Mouse (Mus musculus) midbrain, embryonic 11.5 days (tissue): ENCODE measurements around the gene Ubald1. TPM values are rescaled to one million over a fixed set of nuclear protein-coding genes. Genes with fewer than 3 reads are reported as not detected.

ENCODE experiments used
- ATAC-seq: fragments of 200-750 bp; cut with Nextera tagmentation; 2 replicates; pipeline ENCODE4 v1.8.0; 2017; ENCODE audit warnings: moderate TSS enrichment, moderate library complexity; ENCODE audit not compliant: low FRiP score
- DNase-seq: peaks from one replicate; pipeline ENCODE4 v3.0.0; 2015; ENCODE audit warnings: low spot score; ENCODE audit errors: missing footprints
- H3K27ac ChIP-seq: fragments of 300-500 bp; sonication (generic); 2 replicates; pipeline ENCODE4 v1.5.1; 2014; ENCODE audit warnings: low read depth, low read length
- H3K27me3 ChIP-seq: fragments of 300-500 bp; sonication (generic); 2 replicates; pipeline ENCODE4 v1.6.1; 2014; ENCODE audit warnings: mild to moderate bottlenecking, low read length, moderate library complexity, mixed read lengths; ENCODE audit not compliant: control insufficient read depth, insufficient read depth
- H3K36me3 ChIP-seq: fragments of 300-500 bp; sonication (generic); 2 replicates; pipeline ENCODE4 v1.6.1; 2014; ENCODE audit warnings: mild to moderate bottlenecking, low read length, moderate library complexity, mixed read lengths; ENCODE audit not compliant: control insufficient read depth, insufficient read depth
- H3K4me1 ChIP-seq: fragments of 300-500 bp; sonication (generic); 2 replicates; pipeline ENCODE4 v1.6.1; 2014; ENCODE audit warnings: low read length; ENCODE audit not compliant: control insufficient read depth, insufficient read depth
- H3K4me2 ChIP-seq: fragments of 300-500 bp; sonication (generic); 2 replicates; pipeline ENCODE4 v1.6.1; 2014; ENCODE audit warnings: mild to moderate bottlenecking, moderate library complexity
- H3K4me3 ChIP-seq: fragments of 300-500 bp; sonication (generic); 2 replicates; pipeline ENCODE4 v1.5.1; 2014; ENCODE audit warnings: low read depth, low read length
- H3K9ac ChIP-seq: fragments of 300-500 bp; sonication (generic); 2 replicates; pipeline ENCODE4 v1.6.1; 2014; ENCODE audit warnings: low read length
- H3K9me3 ChIP-seq: fragments of 300-500 bp; sonication (generic); 2 replicates; pipeline ENCODE4 v1.6.1; 2016; ENCODE audit warnings: low read length; ENCODE audit not compliant: control insufficient read depth
- whole genome bisulfite sequencing: fragments of 180-500 bp; shearing (Covaris S2); extraction: QIAGEN DNeasy Blood & Tissue Kit; methylation state at CpG from one replicate; pipeline ENCODE4 v1.1.7; 2014; 5-methylcytosine and 5-hydroxymethylcytosine counted together
- polyA plus RNA-seq: library from polyadenylated mRNA; unstranded; fragments of >200 nt; fragmentation: Nextera tagmentation; extraction: Ambion mirVana; gene quantifications from 2 replicates; pipeline ENCODE4 v1.2.1, GENCODE M21; 2014

Ubald1 gene
- polyA plus RNA-seq, 1 experiment from 2014 or later = 22.1 TPM

DNA sequence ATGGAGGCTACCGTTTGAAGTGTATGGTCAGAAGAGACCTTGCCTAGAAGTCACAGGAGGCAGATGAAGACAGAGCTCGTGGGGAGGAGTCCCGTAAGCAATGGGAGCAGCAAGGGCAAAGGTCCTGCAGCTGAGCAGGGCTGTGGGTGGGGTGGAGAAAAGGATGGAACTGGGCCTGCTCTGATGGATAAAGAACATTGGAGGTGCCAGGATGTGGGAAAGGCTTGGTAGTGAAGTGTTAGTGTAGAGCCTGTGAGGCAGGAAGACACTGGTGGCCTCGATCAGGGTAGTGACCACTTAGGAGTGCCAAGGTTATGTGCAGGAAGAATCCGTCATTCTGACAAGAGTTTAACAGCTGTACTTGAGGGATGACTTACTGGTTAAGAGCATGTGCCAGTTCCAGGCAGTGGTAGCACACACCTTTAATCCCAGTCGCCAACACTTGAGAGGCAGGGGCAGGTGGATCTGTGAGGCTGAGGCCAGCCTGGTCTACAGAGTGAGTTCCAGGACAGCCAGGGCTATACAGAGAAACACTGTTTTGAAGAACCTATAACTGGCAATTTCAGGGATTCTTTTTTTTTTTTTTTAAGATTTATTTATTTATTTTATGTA, 23.5 kb upstream of the Ubald1 start:
- no peak overlapping the region for H3K4me2 ChIP-seq
- H3K4me1 ChIP-seq = no peaks in the 10 kb centered on the region
- no peak overlapping the region for H3K4me3 ChIP-seq
- DNase-seq (peak; percentile 75), ATAC-seq (no peak)
- H3K9ac ChIP-seq = no peak overlapping the region
- no peaks in the 10 kb centered on the region for H3K27me3 ChIP-seq
- no peaks in the 10 kb centered on the region for H3K36me3 ChIP-seq
- WGBS = 83% methylated on average over 6 of the region's 6 CpGs
- H3K27ac ChIP-seq = no peak overlapping the region
- H3K9me3 ChIP-seq = no peaks in the 10 kb centered on the region

DNA sequence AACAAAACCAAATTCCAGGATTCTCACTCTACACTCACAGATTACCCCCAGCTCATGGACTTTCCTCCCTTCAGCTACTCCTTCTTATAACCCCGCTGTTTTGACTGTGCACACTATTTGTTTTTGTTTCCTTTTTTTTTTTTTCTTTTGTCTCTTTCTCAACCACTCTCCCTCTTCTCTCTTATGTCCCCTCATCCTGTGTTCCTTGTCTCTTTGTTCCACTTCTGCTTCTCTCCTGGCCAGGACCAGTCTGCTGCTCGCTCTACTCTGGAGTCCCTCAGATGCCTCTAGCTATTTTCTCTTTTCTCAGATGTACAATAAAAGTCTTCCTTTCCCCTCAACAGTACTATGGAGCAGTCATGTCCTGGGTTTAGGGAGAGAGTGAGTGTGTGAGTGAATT, 22.3 kb upstream of the Ubald1 start:
- Histone ChIP-seq H3K4me3 (no peak overlapping the region), H3K4me2 (no peak overlapping the region), H3K36me3 (no peaks in the 10 kb centered on the region), H3K4me1 (no peaks in the 10 kb centered on the region), H3K9ac (no peak overlapping the region), H3K27me3 (no peaks in the 10 kb centered on the region), H3K9me3 (no peaks in the 10 kb centered on the region), H3K27ac (no peak overlapping the region)
- WGBS = 81% methylated on average over 2 of the region's 2 CpGs
- DNase-seq (no peak), ATAC-seq (no peak)

DNA sequence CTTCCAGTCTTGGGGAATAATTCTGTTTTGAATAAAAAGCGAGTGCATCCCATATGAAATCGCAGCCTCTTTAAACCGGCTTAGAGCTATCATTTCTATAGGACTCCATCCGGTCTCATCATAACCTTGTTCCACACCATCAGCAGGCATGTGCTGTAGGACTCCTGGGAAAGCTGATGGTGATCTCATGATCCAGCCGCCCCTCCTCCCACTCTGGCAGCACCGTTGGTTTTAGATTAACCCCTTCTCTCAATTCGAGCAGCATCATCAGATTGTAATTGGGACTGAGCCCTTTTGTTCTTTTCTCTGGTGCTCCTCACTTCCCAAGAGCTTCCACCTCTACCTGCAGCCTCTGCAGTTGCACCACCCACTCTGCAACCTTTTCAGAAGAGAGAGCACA, 21.1 kb upstream of the Ubald1 start:
- no peak overlapping the region for H3K4me3 ChIP-seq
- H3K4me1 ChIP-seq = no peaks in the 10 kb centered on the region
- 60% methylated on average over 7 of the region's 7 CpGs for WGBS
- H3K9ac ChIP-seq = no peak overlapping the region
- peak; percentile 80 for DNase-seq
- H3K27ac ChIP-seq = no peak overlapping the region
- H3K36me3 ChIP-seq = no peaks in the 10 kb centered on the region
- H3K9me3 ChIP-seq = no peaks in the 10 kb centered on the region
- H3K4me2 ChIP-seq = no peak overlapping the region
- ATAC-seq = no peak
- no peaks in the 10 kb centered on the region for H3K27me3 ChIP-seq

DNA sequence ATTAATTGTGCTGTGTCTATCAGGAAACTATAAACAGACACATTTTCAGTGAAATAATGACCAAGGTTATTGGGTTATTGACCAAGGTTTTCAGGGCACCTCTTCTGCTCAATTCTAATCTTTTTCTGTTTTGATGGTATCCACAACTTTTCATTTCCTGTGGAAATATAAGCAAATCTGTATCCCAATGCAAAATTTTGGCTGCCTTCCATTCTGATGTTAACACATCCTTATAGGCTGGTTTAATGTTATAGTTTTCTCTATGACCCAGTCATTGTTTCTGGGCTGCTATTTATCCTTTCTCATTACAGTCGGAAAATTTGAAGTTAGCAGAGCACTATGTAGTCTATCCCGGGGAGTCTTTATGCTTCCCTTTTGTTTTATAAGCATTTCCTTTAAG, 19.6 kb upstream of the Ubald1 start:
- no peaks in the 10 kb centered on the region for H3K36me3 ChIP-seq
- ATAC-seq = no peak
- WGBS = 92% methylated on average over 2 of the region's 2 CpGs

DNA sequence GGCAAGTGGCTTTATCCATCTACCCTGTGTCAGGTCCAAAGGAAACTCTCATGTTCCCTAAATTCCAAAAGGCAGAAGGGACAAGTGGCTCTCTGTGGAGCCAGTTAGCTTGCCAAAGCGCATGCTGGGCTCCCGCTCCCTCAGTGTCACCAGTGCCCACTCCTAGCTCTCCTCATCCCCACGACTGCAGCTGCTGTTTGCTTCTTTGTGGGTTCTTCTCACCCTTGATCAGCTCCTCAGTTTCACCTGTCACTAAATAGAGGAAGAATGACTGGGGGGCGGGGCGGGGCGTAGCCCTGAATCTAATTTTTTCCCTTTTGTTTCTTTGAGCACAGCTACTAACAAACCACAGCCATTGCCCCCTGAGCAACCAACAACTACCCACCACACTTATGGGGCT, 18.8 kb upstream of the Ubald1 start:
- Histone ChIP-seq H3K27ac (no peak overlapping the region), H3K27me3 (no peaks in the 10 kb centered on the region), H3K4me1 (no peaks in the 10 kb centered on the region), H3K4me3 (no peak overlapping the region), H3K9ac (no peak overlapping the region), H3K9me3 (no peaks in the 10 kb centered on the region), H3K4me2 (no peak overlapping the region), H3K36me3 (no peaks in the 10 kb centered on the region)
- WGBS = 88% methylated on average over 6 of the region's 6 CpGs
- no peak for DNase-seq
- no peak for ATAC-seq

More for the DNA sequence above, 19.6 kb upstream of the Ubald1 start:
- H3K4me3 ChIP-seq = no peak overlapping the region
- no peaks in the 10 kb centered on the region for H3K4me1 ChIP-seq
- H3K9ac ChIP-seq = no peak overlapping the region
- H3K4me2 ChIP-seq = no peak overlapping the region
- DNase-seq = no peak
- no peak overlapping the region for H3K27ac ChIP-seq
- no peaks in the 10 kb centered on the region for H3K27me3 ChIP-seq
- no peaks in the 10 kb centered on the region for H3K9me3 ChIP-seq

DNA sequence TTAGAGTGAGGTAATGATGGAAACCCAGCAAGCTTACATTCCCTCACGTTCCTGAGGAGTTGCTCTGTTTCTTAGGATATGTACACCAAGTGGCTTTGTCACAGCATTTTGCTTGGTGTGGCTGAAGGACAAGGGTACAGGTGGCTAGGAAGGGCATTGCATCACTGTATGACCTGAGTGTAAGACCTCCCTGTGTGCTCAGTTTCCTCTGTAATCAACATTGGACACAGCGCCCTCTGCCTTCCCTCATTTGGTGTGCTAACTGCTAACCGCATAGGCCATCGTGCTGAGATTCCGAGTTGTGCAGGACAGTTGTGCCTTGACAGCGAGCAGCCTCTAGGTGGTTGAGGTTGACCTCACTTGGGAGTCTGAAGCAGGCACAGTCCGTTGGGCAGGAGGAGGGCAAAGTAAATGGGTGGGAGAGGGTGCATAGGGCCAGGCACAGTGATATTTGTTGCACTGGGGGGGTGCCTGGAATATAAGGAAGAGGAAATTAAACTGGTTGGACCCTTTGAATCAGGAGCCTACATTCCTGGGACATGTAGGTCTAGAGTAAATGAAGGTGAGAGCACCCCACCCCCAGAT, 17.1 kb upstream of the Ubald1 start:
- no peak overlapping the region for H3K27ac ChIP-seq

DNA sequence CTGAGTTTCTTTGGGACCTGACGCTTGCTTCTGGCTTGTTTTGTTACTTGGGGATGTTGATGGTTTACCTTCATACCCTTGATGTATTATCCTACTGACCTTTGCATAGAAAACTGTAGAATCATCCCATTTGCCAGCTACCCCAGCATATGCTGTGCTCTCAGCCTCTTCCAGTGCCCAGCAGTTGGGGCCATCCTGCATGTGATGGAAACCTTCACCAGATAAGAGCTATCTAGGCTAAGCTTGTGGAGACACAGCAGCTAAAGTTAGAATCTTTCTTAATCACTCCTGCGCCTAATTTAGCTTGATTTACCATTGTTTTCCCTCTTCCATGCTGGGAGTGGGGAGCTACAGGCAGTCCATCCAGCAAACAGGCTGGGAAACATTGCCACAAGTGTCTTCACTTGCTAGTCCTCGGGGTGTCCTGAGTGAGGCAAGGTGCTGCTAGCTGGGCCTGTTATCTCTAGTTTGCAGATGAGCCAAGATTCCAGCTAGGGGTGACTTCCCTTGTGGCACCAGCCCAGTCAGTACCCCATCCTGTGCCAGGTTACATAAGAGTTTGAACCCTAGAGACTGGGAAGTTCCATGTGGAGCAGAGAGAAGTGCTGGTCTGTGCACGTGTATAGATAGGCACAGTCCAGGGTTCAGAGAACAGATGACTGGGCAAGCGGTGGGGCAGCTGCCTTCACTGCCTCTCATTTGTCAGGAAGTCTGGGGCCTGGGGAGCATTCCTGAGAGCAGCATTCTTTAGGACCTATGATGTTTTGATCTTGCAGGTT, 16.3 kb upstream of the Ubald1 start:
- no peaks in the 10 kb centered on the region for H3K4me1 ChIP-seq
- DNase-seq (peak; percentile 77), ATAC-seq (no peak)
- H3K36me3 ChIP-seq = no peaks in the 10 kb centered on the region
- no peak overlapping the region for H3K9ac ChIP-seq
- no peak overlapping the region for H3K4me2 ChIP-seq
- H3K9me3 ChIP-seq = no peaks in the 10 kb centered on the region
- H3K27me3 ChIP-seq = no peaks in the 10 kb centered on the region
- no peak overlapping the region for H3K4me3 ChIP-seq
- 78% methylated on average over 5 of the region's 5 CpGs for WGBS
- no peak overlapping the region for H3K27ac ChIP-seq

More for the DNA sequence above, 17.1 kb upstream of the Ubald1 start:
- Histone ChIP-seq H3K36me3 (no peaks in the 10 kb centered on the region), H3K4me2 (no peak overlapping the region), H3K9me3 (no peaks in the 10 kb centered on the region), H3K27me3 (no peaks in the 10 kb centered on the region), H3K4me3 (no peak overlapping the region), H3K9ac (no peak overlapping the region), H3K4me1 (no peaks in the 10 kb centered on the region)
- WGBS = 47% methylated on average over 7 of the region's 7 CpGs
- ATAC-seq = no peak
- DNase-seq = peak; percentile 4

DNA sequence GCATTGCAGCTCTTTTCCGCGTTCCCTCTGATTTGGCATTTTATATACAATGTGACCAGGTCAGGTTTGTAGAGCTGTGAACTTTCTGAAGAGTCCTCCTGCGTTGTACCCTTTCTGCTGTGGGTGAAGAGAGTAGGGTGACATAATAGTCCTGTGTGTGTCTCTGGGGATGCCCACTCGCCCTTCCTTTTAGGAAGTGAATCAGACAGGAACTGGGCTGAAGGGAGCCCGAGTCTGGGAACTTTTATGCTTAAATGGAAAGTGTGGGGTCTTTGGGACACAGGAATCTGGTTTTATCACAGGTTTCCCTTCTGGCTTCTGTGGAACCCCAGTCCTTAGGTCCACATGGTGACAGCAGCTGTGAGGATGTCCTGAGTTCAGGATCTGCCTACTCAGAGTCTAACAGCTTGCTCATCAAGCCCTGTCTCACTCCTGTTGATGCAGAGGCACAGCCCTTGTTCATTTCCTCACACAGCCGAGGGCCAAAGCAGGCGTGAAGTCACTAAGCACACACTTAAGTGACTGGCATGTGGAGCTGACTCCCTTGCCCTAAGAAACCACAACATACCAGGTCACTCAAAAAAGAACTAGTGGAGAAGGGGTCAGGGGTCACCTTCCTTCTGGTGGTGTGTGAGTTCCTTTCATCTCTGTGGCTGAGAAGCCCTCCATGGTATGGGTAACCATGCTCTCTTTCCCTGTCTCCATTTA, 14.2 kb upstream of the Ubald1 start:
- Histone ChIP-seq H3K4me1 (no peaks in the 10 kb centered on the region), H3K27me3 (no peaks in the 10 kb centered on the region), H3K36me3 (no peaks in the 10 kb centered on the region), H3K9me3 (no peaks in the 10 kb centered on the region), H3K4me3 (no peak overlapping the region), H3K27ac (no peak overlapping the region), H3K9ac (no peak overlapping the region), H3K4me2 (no peak overlapping the region)
- DNase-seq = peak; percentile 77
- ATAC-seq = no peak
- whole genome bisulfite sequencing = 85% methylated on average over 7 of the region's 7 CpGs

DNA sequence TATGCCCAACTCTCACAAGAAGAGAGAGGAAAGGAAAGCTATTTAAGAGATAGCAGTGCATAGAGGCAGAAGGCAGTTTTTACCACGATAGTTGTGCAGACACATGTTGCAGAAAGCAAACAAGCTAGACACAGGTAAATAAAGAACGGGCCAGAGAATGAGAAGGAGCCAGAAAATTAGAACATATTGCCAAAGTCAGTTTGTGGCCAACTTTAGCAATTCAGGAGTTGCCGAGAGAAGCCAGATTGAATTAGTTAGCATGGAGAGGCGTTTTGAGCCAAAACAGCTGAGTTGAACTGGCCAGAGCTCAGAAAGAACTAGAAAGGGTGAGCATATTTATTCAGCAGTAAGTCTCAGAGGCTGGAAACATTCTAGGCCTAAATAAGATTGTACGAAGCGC, 12.1 kb upstream of the Ubald1 start:
- no peak for ATAC-seq
- H3K27ac ChIP-seq = no peak overlapping the region
- H3K9me3 ChIP-seq = no peaks in the 10 kb centered on the region
- H3K4me3 ChIP-seq = no peak overlapping the region
- H3K36me3 ChIP-seq = no peaks in the 10 kb centered on the region
- no peak overlapping the region for H3K9ac ChIP-seq
- H3K27me3 ChIP-seq = no peaks in the 10 kb centered on the region
- H3K4me1 ChIP-seq = peaks cover 8% of the 10 kb centered on the region
- 92% methylated on average over 6 of the region's 6 CpGs for WGBS
- H3K4me2 ChIP-seq = no peak overlapping the region
- no peak for DNase-seq
